Mouse (Mus musculus) G1E (cell line): ENCODE results near the gene Nav1. TPM values are rescaled to one million over a fixed set of nuclear protein-coding genes. Genes with fewer than 3 reads are reported as not detected.

ENCODE experiments used
- ATAC-seq: 2 replicates; pipeline ENCODE4 v1.8.0; 2016; ENCODE audit warnings: mild to moderate bottlenecking; ENCODE audit not compliant: insufficient number of reproducible peaks, poor library complexity, low FRiP score, severe bottlenecking; ENCODE audit errors: extremely low read depth
- DNase-seq: peaks from one replicate; pipeline ENCODE4 v3.0.0; 2012; ENCODE audit warnings: low spot score
- H3K27me3 ChIP-seq: 2 replicates; pipeline ENCODE4 v1.6.1; 2012; ENCODE audit warnings: mild to moderate bottlenecking, low read length, inconsistent platforms; ENCODE audit not compliant: insufficient read depth
- H3K36me3 ChIP-seq: replicated peaks from 2 replicates; pipeline ENCODE3; 2012; ENCODE audit warnings: mild to moderate bottlenecking, inconsistent platforms
- H3K4me1 ChIP-seq: 2 replicates; pipeline ENCODE4 v1.6.1; 2012; ENCODE audit warnings: low read depth, low read length, inconsistent platforms, mixed read lengths; ENCODE audit not compliant: insufficient read depth
- H3K4me3 ChIP-seq: 2 replicates; pipeline ENCODE4 v1.5.1; 2012; ENCODE audit warnings: low read depth, mild to moderate bottlenecking, inconsistent platforms, low read length, moderate library complexity, mixed read lengths
- H3K9me3 ChIP-seq: replicated peaks from 2 replicates; pipeline ENCODE4 v1.6.1; 2012; ENCODE audit warnings: inconsistent platforms
- CTCF ChIP-seq: IDR thresholded peaks from 2 replicates; pipeline ENCODE4 v1.5.1; 2012; ENCODE audit warnings: low read depth, low read length, inconsistent platforms, mixed read lengths
- GATA1 ChIP-seq: IDR thresholded peaks from 2 replicates; pipeline ENCODE4 v1.6.1; 2012; ENCODE audit warnings: borderline replicate concordance, low read length, inconsistent platforms, mixed read lengths
- GATA2 ChIP-seq: IDR thresholded peaks from 2 replicates; pipeline ENCODE4 v1.6.1; 2012; ENCODE audit warnings: low read depth, low read length, inconsistent platforms, borderline replicate concordance
- POLR2AphosphoS5 ChIP-seq: IDR thresholded peaks from 2 replicates; pipeline ENCODE4 v1.6.1; 2012; ENCODE audit warnings: low read depth, low read length, inconsistent platforms; ENCODE audit not compliant: insufficient replicate concordance
- TAL1 ChIP-seq: conservative IDR thresholded peaks from 2 replicates; pipeline ENCODE4 v1.6.1; 2012; ENCODE audit warnings: low read depth, low read length, inconsistent platforms, mixed read lengths
- polyA plus RNA-seq: library from polyadenylated mRNA; stranded (reverse); fragments of >175 nt; gene quantifications from 2 replicates; pipeline ENCODE4 v1.2.3, GENCODE M21; 2012
- total RNA-seq, 2 experiments: library from RNA; stranded (forward) in 1 of 2; stranded (reverse) in 1 of 2; fragments of 200-1000 nt in 1 of 2; fragments of >200 nt in 1 of 2; fragmentation: Nextera tagmentation in 1 of 2; gene quantifications; 2 replicates each; pipeline ENCODE4 v1.2.3; 2014 to 2017

Nav1 gene
- total and polyA plus RNA-seq, 3 experiments, result 0.22 TPM; not detected in 2

DNA sequence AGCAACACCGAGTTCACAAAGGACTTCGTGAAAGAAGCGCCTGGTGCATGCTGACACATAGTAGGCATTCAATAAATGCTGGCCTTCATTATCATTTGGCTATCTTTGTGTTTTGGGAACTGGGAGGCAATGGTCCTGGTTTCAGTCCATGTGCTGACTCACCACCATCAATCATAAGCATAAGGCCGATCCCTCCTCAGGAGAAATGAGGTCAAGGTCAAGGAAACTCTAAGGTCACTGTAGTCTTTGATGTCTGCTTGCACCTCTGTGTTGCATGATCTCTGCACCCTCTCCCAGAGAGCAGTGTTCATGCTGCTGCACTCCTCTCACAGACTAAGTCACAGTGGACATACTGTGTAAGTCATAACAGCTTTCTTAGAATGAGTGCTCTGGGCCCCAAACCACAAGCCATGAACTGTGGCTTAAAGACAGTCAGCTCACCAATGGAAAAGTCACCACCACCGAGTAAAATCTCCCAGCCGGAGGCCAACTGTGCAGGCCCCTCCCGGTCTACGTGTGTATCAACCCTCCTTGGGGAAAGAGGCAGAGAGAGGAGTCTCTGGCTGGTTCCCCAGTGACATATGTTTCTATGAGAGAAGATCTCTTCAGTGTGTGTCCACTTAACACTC, 8.7 kb downstream of the Nav1 start:
- Histone ChIP-seq H3K27me3 (peaks cover 19% of the 10 kb centered on the region), H3K9me3 (no peaks in the 10 kb centered on the region), H3K4me3 (no peak overlapping the region), H3K36me3 (no peaks in the 10 kb centered on the region), H3K4me1 (no peaks in the 10 kb centered on the region)
- TF ChIP-seq GATA2 (no peak), TAL1 (no peak), POLR2AphosphoS5 (no peak), CTCF (no peak), GATA1 (no peak)
- DNase-seq, result no peak
- no peak for ATAC-seq

DNA sequence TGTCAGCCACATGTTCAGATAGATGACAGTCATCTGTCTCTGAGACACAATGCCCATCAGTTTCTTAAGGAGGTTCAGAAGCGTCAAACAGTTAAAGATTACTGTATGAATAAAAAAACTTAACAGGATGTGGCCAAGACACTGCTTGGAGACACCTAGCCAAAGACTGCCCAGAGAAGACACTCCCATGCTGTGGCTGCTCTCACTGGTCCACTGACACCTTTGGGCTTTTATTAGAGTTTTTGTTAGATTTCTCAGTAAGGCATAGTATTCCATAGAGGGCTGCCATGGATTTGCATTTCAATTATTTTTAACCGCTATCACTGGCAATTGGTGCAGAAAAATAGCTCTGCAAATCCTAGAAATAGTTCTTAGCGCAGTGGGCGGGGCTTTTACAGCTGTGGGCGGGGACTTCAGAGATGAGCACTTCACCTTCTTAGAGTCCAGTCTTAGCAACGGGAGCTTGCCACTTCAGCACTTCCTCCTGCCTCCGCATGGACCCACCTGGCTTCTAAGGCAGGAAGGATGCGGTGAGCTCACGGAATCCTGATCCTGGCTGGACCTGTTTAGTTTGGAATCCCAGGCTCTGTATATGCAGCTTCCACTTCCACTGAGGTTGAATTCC, 12.7 kb downstream of the Nav1 start:
- H3K4me1 ChIP-seq, result no peaks in the 10 kb centered on the region
- H3K9me3 ChIP-seq, result no peaks in the 10 kb centered on the region
- H3K4me3 ChIP-seq, result no peak overlapping the region
- no peak for ATAC-seq
- TF ChIP-seq CTCF (no peak), TAL1 (no peak), GATA1 (no peak), POLR2AphosphoS5 (no peak), GATA2 (no peak)
- H3K27me3 ChIP-seq, result peaks cover 13% of the 10 kb centered on the region; the same call in 1 of the 2 replicates
- H3K36me3 ChIP-seq, result no peaks in the 10 kb centered on the region
- DNase-seq, result no peak

GRCm38 (mm10) chr1:135593560-135594278, 13.4 kb downstream of the Nav1 start:
- ATAC-seq (no peak), DNase-seq (no peak)
- Histone ChIP-seq H3K4me3 (no peak overlapping the region), H3K4me1 (no peaks in the 10 kb centered on the region), H3K9me3 (no peaks in the 10 kb centered on the region), H3K27me3 (peaks cover 10% of the 10 kb centered on the region; the same call in 1 of the 2 replicates), H3K36me3 (no peaks in the 10 kb centered on the region)
- TF ChIP-seq CTCF, result no peak

DNA sequence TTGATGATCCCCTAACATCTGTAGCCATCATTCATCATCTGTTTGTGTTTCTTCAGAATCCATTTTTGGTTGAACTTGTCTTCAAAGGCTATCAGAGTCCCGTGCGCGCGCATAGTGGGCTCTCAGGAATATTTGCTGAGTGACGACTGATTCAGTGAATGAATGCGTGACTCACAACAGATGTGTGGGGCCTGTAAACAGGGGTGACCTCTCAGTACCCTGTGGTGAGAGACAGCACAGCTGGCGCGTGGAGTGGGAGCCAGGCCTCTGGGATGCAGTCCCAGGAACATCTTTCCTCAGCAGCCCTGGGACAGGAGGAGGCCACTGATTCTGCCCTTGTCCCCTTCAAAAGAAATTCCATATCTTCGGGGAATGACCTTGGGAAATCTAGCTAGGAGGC, 16.3 kb downstream of the Nav1 start:
- ATAC-seq (no peak), DNase-seq (no peak)
- Histone ChIP-seq H3K36me3 (no peaks in the 10 kb centered on the region), H3K4me3 (no peak overlapping the region), H3K27me3 (no peaks in the 10 kb centered on the region; the same call in 1 of the 2 replicates), H3K9me3 (no peaks in the 10 kb centered on the region), H3K4me1 (no peaks in the 10 kb centered on the region)
- no peak for TF ChIP-seq POLR2AphosphoS5
- no peak for TF ChIP-seq GATA1
- TF ChIP-seq CTCF, result no peak
- no peak for TF ChIP-seq TAL1
- no peak for TF ChIP-seq GATA2

DNA sequence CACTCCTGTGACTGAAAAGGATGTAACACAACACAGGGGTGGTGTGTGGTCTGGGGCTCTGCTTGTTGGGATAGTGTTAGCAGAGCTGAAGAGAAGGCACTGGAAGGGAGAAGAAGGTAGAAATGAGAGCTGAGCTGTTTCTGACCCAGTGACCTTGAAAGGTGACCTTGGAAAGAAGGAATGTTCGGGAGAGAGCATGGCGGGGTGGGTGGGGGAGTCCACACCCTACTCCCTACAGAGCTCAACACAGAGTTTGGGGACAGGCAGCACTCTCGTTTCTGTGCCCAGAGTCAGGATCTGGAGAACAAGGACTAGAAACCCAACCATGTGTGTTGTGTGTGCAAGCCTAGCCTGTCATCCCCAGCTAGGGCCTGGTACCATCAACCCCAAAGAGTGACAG, 18.1 kb downstream of the Nav1 start:
- DNase-seq (no peak), ATAC-seq (no peak)
- TF ChIP-seq POLR2AphosphoS5, result no peak
- no peak for TF ChIP-seq GATA1
- TF ChIP-seq TAL1, result no peak
- TF ChIP-seq GATA2, result no peak
- no peak for TF ChIP-seq CTCF
- Histone ChIP-seq H3K27me3 (peaks cover 10% of the 10 kb centered on the region; the same call in 1 of the 2 replicates), H3K4me1 (no peaks in the 10 kb centered on the region), H3K36me3 (no peaks in the 10 kb centered on the region), H3K9me3 (no peaks in the 10 kb centered on the region), H3K4me3 (no peak overlapping the region)

DNA sequence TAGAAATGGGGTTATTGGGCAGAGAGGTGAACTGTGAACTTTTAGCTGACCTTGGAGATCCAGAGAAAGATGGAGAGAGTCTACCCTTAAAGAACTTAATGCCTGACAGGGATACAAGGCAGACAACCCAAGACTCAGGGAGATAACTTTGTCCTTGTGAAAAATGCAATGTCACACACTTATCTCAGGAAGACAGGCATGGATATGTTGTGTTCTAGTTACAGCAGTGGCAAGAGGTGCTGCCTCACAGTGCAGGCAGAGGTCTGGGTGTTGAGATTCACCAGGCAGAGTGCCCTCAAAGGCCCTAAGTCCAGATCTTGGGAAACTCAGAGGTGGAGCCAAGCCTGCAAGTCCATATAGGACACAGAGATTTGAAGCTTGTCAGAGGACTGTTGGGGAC, 20.2 kb downstream of the Nav1 start:
- no peaks in the 10 kb centered on the region for H3K4me1 ChIP-seq
- no peak overlapping the region for H3K4me3 ChIP-seq
- peaks cover 11% of the 10 kb centered on the region; the same call in 1 of the 2 replicates for H3K27me3 ChIP-seq
- no peak for TF ChIP-seq TAL1
- no peak for TF ChIP-seq GATA1
- TF ChIP-seq GATA2, result no peak
- TF ChIP-seq POLR2AphosphoS5, result no peak
- no peak for TF ChIP-seq CTCF
- ATAC-seq (no peak), DNase-seq (no peak)
- no peaks in the 10 kb centered on the region for H3K36me3 ChIP-seq
- no peaks in the 10 kb centered on the region for H3K9me3 ChIP-seq
